Mouse (Mus musculus) lung, adult 2 months (tissue): ENCODE data around the gene Fpgs.

Source experiments
- CTCF ChIP-seq: fragments of 200-500 bp; IDR thresholded peaks from 2 replicates; pipeline ENCODE4 v1.5.1; 2011; ENCODE audit warnings: mild to moderate bottlenecking, low read length, control low read depth; ENCODE audit not compliant: insufficient read depth
- POLR2A ChIP-seq: fragments of 200-500 bp; IDR thresholded peaks from 2 replicates; pipeline ENCODE4 v1.6.1; 2011; ENCODE audit warnings: low read depth, mild to moderate bottlenecking, control low read depth, low read length, borderline replicate concordance; ENCODE audit errors: extremely low read depth

GRCm38 (mm10) chr2:32729547-32729946, 25.6 kb upstream of the Fpgs start:
- TF ChIP-seq CTCF = no peak
- TF ChIP-seq POLR2A = no peak
